Mouse (Mus musculus) embryonic stem cell, embryonic (primary cell): Measurements from ENCODE around the gene Xbp1.
"Not testable (repeated sequence)": the region's sequence is repeated elsewhere in the genome, so short reads cannot be mapped to it uniquely, and the experiment has no call there.

Experiments
- CTCF ChIA-PET, 4 experiments: fragments of 300-600 bp in 2 of 4; fragments of 350-600 bp in 2 of 4; sonication (Branson Sonifier 250); formaldehyde crosslinking; loops; one replicate each; lab custom pipeline; 2022; ENCODE audit warnings: inconsistent platforms in 2 of 4; lab: Charles Lee
- POLR2A ChIA-PET, 4 experiments: fragments of 300-600 bp in 2 of 4; fragments of 350-600 bp in 2 of 4; sonication (Branson Sonifier 250); formaldehyde crosslinking; loops; one replicate each; lab custom pipeline; 2022; ENCODE audit warnings: antibody characterized with exemption in 4 of 4, inconsistent platforms in 1 of 4; lab: Charles Lee

The Xbp1 gene

DNA sequence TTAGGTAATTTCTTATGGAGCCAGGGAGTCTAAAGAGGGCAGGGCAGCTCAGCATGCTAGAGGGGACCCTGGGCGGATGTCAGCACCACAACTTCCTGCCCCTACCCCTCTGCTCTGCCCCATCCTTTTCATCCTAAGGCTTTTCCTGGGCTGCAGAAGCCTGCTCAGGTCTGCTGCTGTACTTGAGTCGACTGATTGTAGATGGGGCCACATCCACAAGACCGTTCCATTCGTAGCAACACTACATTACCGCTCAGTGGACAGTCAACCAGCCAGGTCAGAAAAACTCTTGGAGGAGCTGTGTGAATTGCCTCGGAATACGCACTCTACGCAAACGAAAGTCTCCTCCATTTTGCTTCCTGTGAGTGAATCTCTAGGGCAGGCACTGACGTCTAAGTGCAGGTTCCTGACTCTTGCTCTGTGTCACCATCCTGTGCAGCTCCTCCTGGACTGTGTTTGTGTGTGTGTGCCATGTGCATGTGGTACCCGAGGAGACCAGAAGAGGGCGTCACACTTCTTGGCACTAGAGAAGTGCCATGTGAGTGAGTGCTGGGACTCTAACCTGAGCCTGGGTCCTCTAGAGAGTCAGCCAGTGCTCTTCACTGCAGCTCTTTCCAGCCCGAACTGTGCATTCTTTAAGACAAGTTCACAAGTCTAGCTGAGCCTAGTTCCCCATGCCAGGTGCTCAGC is 23.8 kb upstream of the Xbp1 start:
- ChIA-PET POLR2A (interaction anchor here (0.5 to 7.7 kb wide), 21 partner anchors 9 to 397 kb away, joined by 3 to 91 read pairs (median 4); partner anchors contain the start of genes Xbp1 (in 3 of the 4) and Ccdc117 (in 1 of the 4)), CTCF (interaction anchor here (0.5 to 2.0 kb wide), 10 partner anchors 12 to 1361 kb away, joined by 3 to 7 read pairs (median 3); no protein-coding TSS in a partner anchor)

DNA sequence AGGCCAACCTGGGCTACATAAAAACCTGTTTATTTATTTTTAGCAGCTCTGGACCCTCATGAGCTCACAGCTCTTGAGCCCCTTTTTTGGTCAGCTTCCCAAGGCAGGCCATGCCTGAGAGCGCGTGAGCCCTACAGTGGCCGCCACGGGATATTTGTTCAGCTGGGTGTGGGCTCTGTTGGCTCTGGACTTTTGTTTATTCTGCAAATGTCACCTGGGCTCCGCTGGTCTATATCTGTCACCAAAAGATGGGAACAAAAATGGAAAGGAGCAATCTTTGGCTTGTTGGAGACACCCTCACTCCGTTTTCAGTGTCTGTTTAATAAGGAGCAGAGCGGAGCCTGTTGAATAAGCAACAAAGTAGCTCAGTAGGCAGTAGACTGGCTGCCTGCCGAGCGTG is 22.0 kb upstream of the Xbp1 start:
- ChIA-PET CTCF (interaction anchor here in 3 of 4 experiments (0.8 to 1.7 kb wide), 8 partner anchors 12 to 388 kb away, joined by 3 to 4 read pairs (median 3); partner anchors contain the start of gene Xbp1 (in 1 of the 3)), POLR2A (interaction anchor here in 3 of 4 experiments (0.6 to 7.7 kb wide), 42 partner anchors 9 to 566 kb away, joined by 3 to 91 read pairs (median 6); partner anchors contain the start of genes Xbp1 (in 3 of the 3), Urgcp (in 2 of the 3) and Dbnl (in 1 of the 3))

DNA sequence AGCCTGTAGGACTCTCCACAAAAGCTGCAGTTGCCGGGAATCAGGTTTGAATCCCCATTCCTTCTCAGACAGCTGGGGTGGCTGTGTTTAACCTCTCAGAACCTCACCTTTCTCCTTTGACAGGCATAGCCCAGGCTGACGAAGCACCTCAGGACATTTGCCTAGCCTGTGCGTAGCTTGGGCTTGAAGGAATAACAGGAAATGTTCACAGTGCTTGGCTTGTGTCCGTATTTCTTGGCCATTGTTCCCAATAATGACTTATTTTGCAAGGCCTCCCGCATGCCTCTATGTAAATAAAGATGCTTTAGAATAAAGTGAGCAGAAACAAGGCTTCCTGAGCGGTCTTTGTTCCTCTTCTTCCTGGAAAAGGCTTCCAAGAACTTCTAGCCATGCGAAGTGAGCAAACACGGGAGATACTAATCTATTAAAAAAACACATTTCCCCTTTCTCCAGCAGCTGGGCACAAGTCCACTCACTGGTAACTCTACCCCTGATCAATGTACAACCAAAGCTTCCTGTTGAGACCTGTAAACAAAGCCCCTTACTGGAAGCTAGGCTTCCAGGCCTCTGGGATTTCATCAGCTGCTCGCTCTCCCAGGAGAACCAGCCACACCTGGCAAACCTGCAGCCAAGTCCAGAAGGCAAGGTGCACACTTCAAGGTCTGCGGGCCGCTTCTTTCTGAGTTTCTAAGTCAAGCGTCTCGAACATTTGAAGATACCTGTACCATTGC is 21.4 kb upstream of the Xbp1 start:
- CTCF ChIA-PET: interaction anchor here in 2 of 4 experiments (0.5 to 1.7 kb wide), 6 partner anchors 12 to 34 kb away, joined by 3 to 4 read pairs (median 3); partner anchors contain the start of gene Xbp1 (in 1 of the 2)
- POLR2A ChIA-PET: interaction anchor here in 3 of 4 experiments (0.6 to 7.7 kb wide), 43 partner anchors 8 to 399 kb away, joined by 3 to 91 read pairs (median 5); partner anchors contain the start of genes Xbp1 (in 3 of the 3), Urgcp (in 2 of the 3) and Dbnl (in 1 of the 3)

DNA sequence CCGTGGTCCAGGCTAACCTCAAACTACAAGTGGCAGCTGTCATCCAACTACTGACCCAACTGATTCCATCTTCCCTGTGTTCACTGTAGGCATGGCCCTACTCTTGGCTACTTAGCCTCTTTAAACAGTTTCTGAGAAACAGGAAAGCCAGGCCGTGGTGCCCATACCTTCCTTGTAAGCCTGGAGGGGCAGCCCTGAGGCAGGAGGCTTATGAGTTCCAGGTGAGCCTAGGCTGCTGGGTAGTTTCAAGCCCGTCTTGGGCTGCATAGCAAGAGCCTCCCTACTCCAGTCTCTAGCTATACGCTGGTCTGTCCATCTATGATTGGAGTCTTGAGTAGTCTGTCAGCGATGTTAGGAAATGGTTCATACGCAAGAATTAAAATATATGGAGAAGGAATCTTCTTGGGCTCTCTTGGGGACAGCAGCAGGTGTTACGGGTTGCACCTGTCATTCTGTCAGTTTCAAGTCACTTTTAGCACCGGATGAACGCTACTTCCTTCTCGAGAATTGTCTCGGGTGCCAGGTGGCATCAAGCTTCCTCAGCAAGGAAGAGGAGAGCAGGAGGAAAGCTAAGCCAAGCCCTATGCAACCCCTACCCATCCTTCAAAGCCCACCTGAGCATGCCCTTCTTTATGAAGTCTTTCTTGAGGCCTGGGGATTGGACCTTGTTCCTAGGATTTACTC is 20.4 kb upstream of the Xbp1 start:
- ChIA-PET POLR2A (interaction anchor here in 3 of 4 experiments (0.9 to 7.7 kb wide), 15 partner anchors 9 to 175 kb away, joined by 3 to 91 read pairs (median 16); partner anchors contain the start of gene Xbp1 (in 1 of the 3)), CTCF (interaction anchor here in 2 of 4 experiments (0.5 to 1.7 kb wide), 3 partner anchors 15 to 20 kb away, joined by 3 to 4 read pairs (median 4); partner anchors contain the start of gene Xbp1 (in 1 of the 2))

DNA sequence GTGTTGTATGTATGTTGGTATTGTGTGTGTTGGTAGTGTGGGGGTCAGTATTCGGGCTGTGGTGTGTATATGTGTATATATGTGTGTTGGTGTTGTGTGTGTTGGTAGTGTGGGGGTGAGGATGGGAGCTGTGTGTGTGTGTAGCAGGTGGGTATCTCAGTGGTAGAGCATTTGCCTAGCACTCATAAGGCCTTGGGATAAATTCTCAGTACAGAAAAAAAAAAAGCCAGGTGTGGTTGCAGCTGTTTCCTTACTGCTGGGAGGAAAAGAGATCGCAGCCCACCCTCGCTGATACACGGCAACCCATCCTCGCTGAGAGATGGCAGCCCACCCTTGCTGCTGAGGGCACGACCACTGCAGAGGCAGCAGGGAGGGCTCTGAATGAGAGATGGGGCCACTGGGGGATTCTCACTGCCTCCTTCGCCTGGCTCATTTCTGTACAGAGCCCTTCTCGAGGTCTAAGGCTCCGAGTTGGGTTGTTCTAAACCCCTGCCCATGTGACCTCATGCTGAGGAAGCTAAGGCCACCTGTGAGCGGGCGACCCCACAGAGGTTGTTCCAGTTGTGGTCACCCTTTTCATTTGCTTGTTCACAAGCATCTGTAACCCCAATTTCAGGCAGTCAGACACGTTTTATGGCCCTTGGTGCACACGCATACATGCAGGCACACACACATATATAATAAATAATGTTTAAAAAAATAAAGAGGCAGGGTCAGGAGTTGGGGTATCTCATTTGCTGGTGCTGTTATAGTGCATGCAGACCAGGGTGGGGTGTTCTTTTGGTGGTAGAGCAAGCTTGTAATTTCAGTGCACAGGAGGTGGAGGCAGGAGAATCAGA is 19.3 kb upstream of the Xbp1 start:
- CTCF ChIA-PET: interaction anchor here in 1 of 4 experiments (1.2 kb wide), 1 partner anchor 16 kb away, joined by 3 read pairs; no protein-coding TSS in a partner anchor
- POLR2A ChIA-PET: interaction anchor here in 3 of 4 experiments (0.7 to 7.7 kb wide), 12 partner anchors 10 to 37 kb away, joined by 3 to 91 read pairs (median 4); partner anchors contain the start of gene Xbp1 (in 2 of the 3)

DNA sequence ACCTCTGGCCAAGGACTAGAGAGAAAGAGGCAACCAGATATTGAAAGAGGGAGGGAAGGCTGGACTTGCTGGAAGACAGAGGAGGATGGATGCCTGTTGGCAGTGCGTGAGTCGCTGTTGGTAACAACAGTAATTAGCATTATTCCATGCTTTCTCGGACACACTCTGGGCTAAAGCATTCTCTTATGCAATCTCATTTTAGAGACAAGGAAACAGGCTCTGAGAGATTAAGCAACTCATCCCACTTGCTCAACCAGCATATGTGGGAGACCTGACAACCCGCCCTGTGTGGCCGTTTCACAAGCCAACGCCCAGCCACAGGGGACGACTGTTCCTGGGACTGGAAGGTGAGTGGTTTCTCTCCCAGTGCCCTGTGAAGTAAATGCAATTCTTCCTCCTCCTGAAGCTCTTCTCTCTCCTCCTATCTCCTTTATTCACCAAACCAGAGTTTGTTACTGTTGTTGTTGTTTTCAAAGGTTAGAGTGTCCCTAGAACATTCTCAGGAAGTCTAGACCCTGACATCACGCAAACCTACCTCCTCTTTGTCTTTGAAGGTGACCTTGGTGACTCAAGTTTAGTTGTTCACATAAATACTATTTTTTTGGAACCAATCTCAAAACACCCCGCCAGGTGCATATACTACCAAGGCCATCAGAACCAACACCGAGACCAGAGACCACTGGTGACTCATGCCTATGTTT is 18.0 kb upstream of the Xbp1 start:
- CTCF ChIA-PET: interaction anchor here in 1 of 4 experiments (0.6 kb wide), 1 partner anchor 57 kb away, joined by 4 read pairs; no protein-coding TSS in a partner anchor

DNA sequence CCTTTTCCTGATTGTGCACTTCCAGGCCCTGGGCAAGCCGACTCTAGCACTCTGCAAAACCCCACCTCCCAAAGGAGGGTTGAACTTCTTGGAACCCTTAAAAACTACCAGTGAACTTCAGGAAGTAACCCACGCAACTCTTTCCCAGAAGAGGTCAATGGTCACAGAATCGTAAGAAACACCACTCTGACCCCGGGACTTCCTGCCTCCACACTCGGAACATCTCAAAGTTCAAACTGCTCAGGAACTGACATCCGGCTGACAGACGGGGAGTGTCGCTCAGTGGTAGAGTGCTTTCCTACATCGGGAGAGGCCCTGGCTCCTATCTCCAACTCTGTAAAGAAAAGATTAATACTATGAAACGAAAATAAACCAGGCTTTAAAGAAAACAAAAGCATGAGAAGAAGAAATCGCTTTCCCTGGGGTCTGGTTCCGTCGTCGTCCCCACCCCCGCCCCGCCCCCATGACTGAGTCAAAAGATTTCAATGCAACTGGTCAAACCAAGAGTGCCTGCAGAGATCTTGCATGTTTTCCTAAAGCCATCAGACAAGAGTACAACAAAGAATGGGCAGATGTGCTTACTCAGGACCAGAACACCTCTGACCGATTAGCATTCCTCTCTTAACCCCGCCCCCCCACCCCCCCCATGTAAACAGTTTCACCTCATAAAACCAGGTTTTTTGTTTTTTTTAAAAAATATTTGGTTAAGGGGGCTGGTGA is 14.4 kb upstream of the Xbp1 start:
- ChIA-PET CTCF (no interaction called here), POLR2A (interaction anchor here in 2 of 4 experiments (0.7 to 1.1 kb wide), 2 partner anchors 9 to 346 kb away, joined by 3 to 7 read pairs; no protein-coding TSS in a partner anchor)

More for the DNA sequence above, 18.0 kb upstream of the Xbp1 start:
- POLR2A ChIA-PET: interaction anchor here in 2 of 4 experiments (1.0 to 7.7 kb wide), 9 partner anchors 9 to 205 kb away, joined by 3 to 91 read pairs (median 4); partner anchors contain the start of gene Xbp1 (in 2 of the 2)

DNA sequence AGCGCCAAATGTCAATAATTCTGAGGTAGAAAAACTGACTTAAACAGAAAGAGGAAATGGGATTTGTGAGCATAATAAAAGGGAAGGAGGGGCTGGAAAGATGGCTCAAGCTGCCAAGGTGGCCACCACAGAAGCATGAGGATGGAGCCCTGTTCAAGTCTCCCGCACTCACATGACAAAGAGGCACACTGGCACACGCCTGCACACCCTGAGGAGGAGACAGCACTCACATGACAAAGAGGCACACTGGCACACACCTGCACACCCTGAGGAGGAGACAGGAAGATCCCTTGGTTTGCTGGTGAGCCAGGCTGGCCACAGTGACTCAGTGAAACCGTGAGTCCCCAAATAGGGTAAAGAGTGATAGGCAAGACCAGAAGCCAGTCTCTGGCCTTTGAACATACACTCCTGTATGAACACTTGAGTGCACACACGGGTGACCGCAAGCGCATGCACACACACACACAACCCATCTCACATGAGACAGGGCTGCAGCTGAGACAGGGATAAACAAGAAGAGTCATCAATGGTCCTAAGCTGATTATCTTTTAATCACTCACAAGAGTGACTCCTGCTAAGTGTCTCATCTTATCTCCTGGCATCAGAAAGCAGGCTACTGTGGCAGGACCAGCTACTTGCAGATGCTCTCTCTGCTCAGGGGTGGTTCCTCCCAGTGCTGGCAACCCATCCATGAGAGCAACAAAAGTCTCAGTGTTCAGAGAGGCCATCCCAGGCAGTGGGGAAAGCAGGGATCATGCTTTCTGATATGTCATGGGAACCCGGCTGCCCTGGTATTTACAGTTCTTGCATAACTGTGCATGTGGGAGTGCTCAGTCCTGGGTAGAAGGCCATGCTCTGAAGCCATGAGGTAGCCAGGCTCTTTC is 11.0 kb upstream of the Xbp1 start:
- ChIA-PET CTCF (interaction anchor here in 1 of 4 experiments (0.9 kb wide), 1 partner anchor 28 kb away, joined by 6 read pairs; no protein-coding TSS in a partner anchor), POLR2A (interaction anchor here (0.5 to 3.3 kb wide), 13 partner anchors 9 to 182 kb away, joined by 3 to 16 read pairs (median 4); partner anchors contain the start of gene Xbp1 (in 1 of the 4))

DNA sequence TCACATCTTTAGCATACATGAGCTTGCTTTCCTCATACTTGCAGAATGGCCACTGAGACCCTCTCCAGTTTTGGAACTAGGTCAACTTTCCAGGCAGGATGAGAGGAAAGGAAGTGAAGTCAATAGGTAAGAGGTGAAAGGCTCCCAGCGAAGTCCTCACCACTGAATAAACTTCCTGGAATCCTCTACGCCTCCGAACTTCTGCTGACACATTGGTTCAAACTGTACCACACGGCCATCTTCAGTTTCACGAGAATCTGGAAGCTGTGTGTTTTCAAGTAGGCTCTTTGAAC is 10.4 kb upstream of the Xbp1 start:
- ChIA-PET POLR2A (interaction anchor here in 2 of 4 experiments (1.2 to 3.3 kb wide), 7 partner anchors 10 to 49 kb away, joined by 3 to 16 read pairs (median 8); partner anchors contain the start of gene Xbp1 (in 1 of the 2)), CTCF (interaction anchor here in 1 of 4 experiments (0.9 kb wide), 1 partner anchor 27 kb away, joined by 6 read pairs; no protein-coding TSS in a partner anchor)

DNA sequence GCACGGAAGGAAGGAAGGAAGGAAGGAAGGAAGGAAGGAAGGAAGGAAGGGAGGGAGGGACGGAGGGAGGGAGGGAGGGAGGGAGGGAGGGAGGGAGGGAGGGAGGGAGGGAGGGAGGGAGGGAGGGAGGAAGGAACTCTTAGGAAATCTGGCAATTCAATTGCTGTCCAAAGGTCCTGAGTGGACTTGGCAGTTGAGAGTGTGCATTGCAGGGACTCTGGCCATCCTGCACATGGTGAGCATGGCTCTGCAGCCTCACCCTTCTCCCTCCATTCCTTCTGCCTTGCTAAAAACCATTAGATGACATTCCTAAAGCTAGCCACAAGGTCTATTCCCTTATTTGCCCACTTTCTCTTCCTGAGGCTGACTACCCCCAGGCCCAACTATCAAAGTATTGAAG is 9.8 kb upstream of the Xbp1 start:
- POLR2A ChIA-PET: interaction anchor here in 2 of 4 experiments (1.2 to 2.7 kb wide), 2 partner anchors 12 kb away, joined by 8 to 16 read pairs; no protein-coding TSS in a partner anchor
- CTCF ChIA-PET: not testable (repeated sequence)

DNA sequence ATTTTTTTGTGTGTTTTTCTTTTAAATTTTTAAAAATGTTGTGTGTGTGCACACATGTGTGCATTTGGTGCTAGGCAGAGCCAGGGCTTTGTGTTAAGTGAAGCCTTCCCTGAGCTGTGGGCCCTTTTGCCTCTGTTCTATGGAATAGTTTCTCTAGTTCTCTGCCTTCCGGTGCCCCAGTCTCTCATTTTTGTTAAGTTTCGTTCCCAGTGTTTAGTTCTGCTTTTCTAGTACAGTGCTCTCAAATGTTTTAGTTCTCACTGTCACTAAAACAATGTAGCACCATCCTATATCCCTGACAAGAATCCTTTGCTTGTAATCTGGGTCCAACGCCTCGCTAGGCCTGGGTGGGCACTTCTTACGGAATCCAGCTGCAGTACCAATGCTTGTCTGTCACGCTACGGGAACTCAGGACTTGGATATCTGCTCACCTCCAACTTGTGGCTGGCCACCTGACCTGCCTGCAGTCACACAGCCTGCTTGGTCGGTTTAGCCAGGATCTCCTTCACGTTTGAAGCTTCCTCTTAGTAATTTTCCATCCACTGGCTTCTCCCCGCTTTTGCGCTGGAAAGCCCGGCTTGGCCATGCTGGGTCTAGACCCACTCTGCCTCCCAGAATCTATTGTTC is 8.2 kb upstream of the Xbp1 start:
- ChIA-PET POLR2A (interaction anchor here in 3 of 4 experiments (0.7 to 7.1 kb wide), 17 partner anchors 9 to 250 kb away, joined by 3 to 91 read pairs (median 7); partner anchors contain the start of genes Ccdc117 (in 2 of the 3), Xbp1 (in 2 of the 3) and Urgcp (in 1 of the 3)), CTCF (interaction anchor here in 3 of 4 experiments (0.7 to 1.2 kb wide), 6 partner anchors 9 to 27 kb away, joined by 3 to 6 read pairs (median 4); no protein-coding TSS in a partner anchor)

DNA sequence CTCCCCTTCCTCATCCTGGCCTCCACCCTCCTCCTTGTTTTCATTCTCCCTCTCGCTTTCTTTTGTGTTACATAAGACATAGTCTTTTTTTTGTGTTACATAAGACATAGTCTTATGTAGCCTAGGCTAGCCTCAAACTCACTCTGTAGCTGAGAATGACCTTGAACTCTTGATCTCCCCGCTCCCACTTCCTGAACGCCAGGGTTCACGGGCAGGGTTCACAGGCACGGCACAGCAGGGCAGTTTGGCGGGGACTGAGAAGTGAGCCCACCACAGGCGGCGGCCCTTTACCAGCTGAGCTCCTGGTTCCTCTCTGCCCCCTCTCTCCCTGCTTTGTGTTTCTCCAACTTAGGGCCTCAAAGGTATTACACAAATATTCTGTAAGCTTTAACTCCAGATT is 7.5 kb upstream of the Xbp1 start:
- CTCF ChIA-PET: interaction anchor here in 3 of 4 experiments (0.7 to 1.2 kb wide), 4 partner anchors 8 to 28 kb away, joined by 3 to 6 read pairs (median 4); no protein-coding TSS in a partner anchor
- POLR2A ChIA-PET: interaction anchor here in 3 of 4 experiments (0.7 to 7.1 kb wide), 17 partner anchors 8 to 249 kb away, joined by 3 to 91 read pairs (median 7); partner anchors contain the start of genes Ccdc117 (in 2 of the 3), Xbp1 (in 2 of the 3) and Urgcp (in 1 of the 3)

DNA sequence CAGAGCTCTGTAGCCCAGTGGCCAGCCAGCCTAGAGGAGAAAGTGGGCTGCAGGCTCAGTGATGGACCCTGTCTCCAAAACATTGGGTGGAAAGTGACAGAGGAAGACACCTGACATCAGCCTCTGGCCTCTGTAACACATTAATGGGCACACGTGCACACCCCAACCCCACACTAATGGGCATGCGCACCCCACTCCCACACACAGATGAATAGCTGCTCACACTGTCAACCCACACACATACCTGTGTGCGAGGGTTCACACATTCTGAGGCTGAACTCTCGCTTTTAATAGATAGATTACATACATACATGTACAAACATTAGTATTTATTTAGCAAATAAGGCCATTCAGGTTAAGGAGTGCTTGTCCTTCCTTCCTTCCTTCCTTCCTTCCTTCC is 6.4 kb upstream of the Xbp1 start:
- ChIA-PET POLR2A (interaction anchor here in 3 of 4 experiments (0.7 to 7.1 kb wide), 13 partner anchors 7 to 1051 kb away, joined by 3 to 91 read pairs (median 20); partner anchors contain the start of genes Ewsr1 (in 1 of the 3), Rhbdd3 (in 1 of the 3) and Xbp1 (in 1 of the 3)), CTCF (interaction anchor here in 2 of 4 experiments (0.6 kb wide), 2 partner anchors 16 to 45 kb away, joined by 3 to 6 read pairs; no protein-coding TSS in a partner anchor)
